Mouse (Mus musculus) cerebellum, adult 11 months (tissue): Measurements from ENCODE around the gene Slc25a24.

Experiments used
- DNase-seq: peaks from one replicate; pipeline ENCODE4 v3.0.0; 2022

Slc25a24 gene

GRCm38 (mm10) chr3:109122641-109123530, at the start of gene Slc25a24:
TSS of gene Slc25a24 (plus strand) at chr3:109123149.
- DNase-seq, result no peak

- no peak for DNase-seq
Measured at GRCm38 (mm10) chr3:109080169-109080568, 42.8 kb upstream of the Slc25a24 start, which contains the start of gene Slc25a54. TSS of gene Slc25a54 (plus strand) at chr3:109080469.

GRCm38 (mm10) chr3:109084418-109084817, 38.5 kb upstream of the Slc25a24 start:
- no peak for DNase-seq

- no peak for DNase-seq
Measured at GRCm38 (mm10) chr3:109088460-109088859, 34.5 kb upstream of the Slc25a24 start.

GRCm38 (mm10) chr3:109104702-109105101, 18.2 kb upstream of the Slc25a24 start:
- DNase-seq, result no peak

- no peak for DNase-seq
Measured at GRCm38 (mm10) chr3:109117136-109117535, 5.8 kb upstream of the Slc25a24 start.

GRCm38 (mm10) chr3:109119562-109119961, 3.4 kb upstream of the Slc25a24 start:
- no peak for DNase-seq

GRCm38 (mm10) chr3:109119973-109120372, 3.0 kb upstream of the Slc25a24 start:
- DNase-seq, result no peak

- DNase-seq, result no peak
Measured at GRCm38 (mm10) chr3:109123531-109123981, 607 bp downstream of the Slc25a24 start.

GRCm38 (mm10) chr3:109124091-109124490, 1.1 kb downstream of the Slc25a24 start:
- DNase-seq, result no peak

GRCm38 (mm10) chr3:109125531-109125930, 2.6 kb downstream of the Slc25a24 start:
- no peak for DNase-seq

GRCm38 (mm10) chr3:109129768-109130167, 6.8 kb downstream of the Slc25a24 start:
- DNase-seq, result no peak

GRCm38 (mm10) chr3:109132966-109133365, 10.0 kb downstream of the Slc25a24 start:
- DNase-seq, result no peak

GRCm38 (mm10) chr3:109134036-109134435, 11.1 kb downstream of the Slc25a24 start:
- DNase-seq, result no peak

- DNase-seq, result no peak
Measured at GRCm38 (mm10) chr3:109135352-109135751, 12.4 kb downstream of the Slc25a24 start.

- DNase-seq, result no peak
Measured at GRCm38 (mm10) chr3:109152561-109152960, 29.6 kb downstream of the Slc25a24 start.

GRCm38 (mm10) chr3:109153410-109153809, 30.5 kb downstream of the Slc25a24 start:
- no peak for DNase-seq

- no peak for DNase-seq
Measured at GRCm38 (mm10) chr3:109155926-109156669, 33.1 kb downstream of the Slc25a24 start.

- DNase-seq, result no peak
Measured at GRCm38 (mm10) chr3:109157481-109157880, 34.5 kb downstream of the Slc25a24 start.

GRCm38 (mm10) chr3:109164088-109164487, 41.1 kb downstream of the Slc25a24 start:
- DNase-seq, result no peak

- no peak for DNase-seq
Measured at GRCm38 (mm10) chr3:109164644-109165043, 41.7 kb downstream of the Slc25a24 start.

- DNase-seq, result no peak
Measured at GRCm38 (mm10) chr3:109165214-109165829, 42.4 kb downstream of the Slc25a24 start.

- no peak for DNase-seq
Measured at GRCm38 (mm10) chr3:109169121-109169520, 46.2 kb downstream of the Slc25a24 start.
